Mouse (Mus musculus) kidney, adult 2 months (tissue): ENCODE measurements around the gene Sec13.

Experiments used
- CTCF ChIP-seq: fragments of 200-500 bp; conservative IDR thresholded peaks from 2 replicates; pipeline ENCODE4 v1.5.1; 2011; ENCODE audit warnings: low read depth, mild to moderate bottlenecking, control low read depth, low read length, moderate library complexity, mixed read lengths; ENCODE audit not compliant: insufficient read depth, insufficient read length
- POLR2A ChIP-seq: fragments of 200-500 bp; IDR thresholded peaks from one replicate; pipeline ENCODE4 v1.6.1; 2011; ENCODE audit warnings: low read depth, low read length, control low read depth

DNA sequence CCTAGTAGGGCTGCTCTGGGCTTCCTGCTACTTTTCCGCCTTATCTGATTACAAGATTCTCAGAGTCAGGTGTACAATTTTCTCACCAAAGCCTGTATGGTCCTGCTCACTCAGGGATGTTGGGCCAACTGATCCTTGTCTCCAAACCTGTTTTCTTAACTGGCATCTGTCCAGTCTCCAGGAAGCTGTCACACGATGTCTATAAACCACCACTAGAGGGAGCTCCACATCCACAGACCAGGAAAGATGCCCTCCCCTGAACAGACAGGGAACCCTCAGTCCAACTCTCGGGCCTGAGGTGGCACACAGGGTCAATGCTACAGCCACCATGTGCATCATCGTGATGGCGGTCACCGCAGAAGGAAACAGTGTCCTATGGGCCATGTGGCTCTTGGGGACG lies 21.1 kb upstream of the Sec13 start:
- no peak for TF ChIP-seq POLR2A
- TF ChIP-seq CTCF: peak; percentile 92
